Mouse (Mus musculus) stomach, postnatal 0 days (tissue): ENCODE measurements around the gene 1110051M20Rik. TPM values are rescaled to one million over a fixed set of nuclear protein-coding genes. Genes with fewer than 3 reads are reported as not detected.
A peak's percentile ranks its signal among the peaks of the same experiment; 100 is the strongest.

Experiments used
- ATAC-seq: fragments of 200-750 bp; cut with Nextera tagmentation; 2 replicates; pipeline ENCODE4 v1.8.0; 2017; ENCODE audit not compliant: low FRiP score, low TSS enrichment
- DNase-seq: peaks from one replicate; pipeline ENCODE4 v3.0.0-alpha.2; 2016; ENCODE audit warnings: low spot score
- H3K27ac ChIP-seq: fragments of 300-500 bp; sonication (generic); replicated peaks from 2 replicates; pipeline ENCODE4 v1.5.1; 2014; ENCODE audit warnings: mild to moderate bottlenecking, control low read depth
- H3K27me3 ChIP-seq: fragments of 300-500 bp; sonication (generic); 2 replicates; pipeline ENCODE4 v1.6.1; 2014; ENCODE audit warnings: low read length; ENCODE audit not compliant: control insufficient read depth, insufficient read depth
- H3K36me3 ChIP-seq: fragments of 300-500 bp; sonication (generic); 2 replicates; pipeline ENCODE4 v1.6.1; 2014; ENCODE audit warnings: low read length, mixed read lengths; ENCODE audit not compliant: control insufficient read depth, insufficient read depth
- H3K4me1 ChIP-seq: fragments of 300-500 bp; sonication (generic); replicated peaks from 2 replicates; pipeline ENCODE4 v1.6.1; 2014; ENCODE audit warnings: antibody characterized with exemption; ENCODE audit not compliant: control insufficient read depth, insufficient read depth
- H3K4me2 ChIP-seq: fragments of 300-500 bp; sonication (generic); replicated peaks from 2 replicates; pipeline ENCODE4 v1.6.1; 2014; ENCODE audit warnings: low read depth, mild to moderate bottlenecking, control low read depth, moderate library complexity
- H3K4me3 ChIP-seq: fragments of 300-500 bp; sonication (generic); 2 replicates; pipeline ENCODE4 v1.5.1; 2014; ENCODE audit warnings: low read depth, low read length, control low read depth
- H3K9ac ChIP-seq: fragments of 300-500 bp; sonication (generic); 2 replicates; pipeline ENCODE4 v1.6.1; 2014; ENCODE audit warnings: mild to moderate bottlenecking, low read length, control low read depth, mixed read lengths
- H3K9me3 ChIP-seq: fragments of 300-500 bp; sonication (generic); 2 replicates; pipeline ENCODE4 v1.6.1; 2016; ENCODE audit warnings: low read length; ENCODE audit not compliant: control insufficient read depth
- CTCF ChIP-seq: IDR thresholded peaks from 2 replicates; pipeline ENCODE4 v1.5.1; 2016; ENCODE audit warnings: antibody characterized with exemption, low read depth, mild to moderate bottlenecking, moderate library complexity
- EP300 ChIP-seq: optimal IDR thresholded peaks from 2 replicates; pipeline ENCODE3; 2016; ENCODE audit warnings: antibody characterized with exemption
- WGBS: fragments of 180-500 bp; shearing (Covaris S2); extraction: QIAGEN DNeasy Blood & Tissue Kit; methylation state at CpG from one replicate; pipeline ENCODE4 v1.1.7; 2014; 5-methylcytosine and 5-hydroxymethylcytosine counted together
- polyA plus RNA-seq: library from polyadenylated mRNA; unstranded; fragments of >200 nt; fragmentation: Nextera tagmentation; extraction: Ambion mirVana; gene quantifications from 2 replicates; pipeline ENCODE4 v1.2.1, GENCODE M21; 2015

1110051M20Rik gene
- polyA plus RNA-seq, 1 experiment from 2014 or later: 20.3 TPM

- no peaks in the 10 kb centered on the region for H3K36me3 ChIP-seq
- H3K4me3 ChIP-seq: no peak overlapping the region
- DNase-seq: no peak
- no peaks in the 10 kb centered on the region for H3K27me3 ChIP-seq
- no peak for TF ChIP-seq CTCF
- TF ChIP-seq EP300: no peak
- peaks cover 3% of the 10 kb centered on the region; the same call in 1 of the 2 replicates for H3K4me1 ChIP-seq
- no peaks in the 10 kb centered on the region for H3K9me3 ChIP-seq
- no peak overlapping the region for H3K4me2 ChIP-seq
- ATAC-seq: no peak
- 50% methylated on average over 3 of the region's 3 CpGs for WGBS
- H3K9ac ChIP-seq: no peak overlapping the region
- no peak overlapping the region for H3K27ac ChIP-seq
These were observed 135.0 kb downstream of the 1110051M20Rik start for GRCm38 (mm10) chr2:91309546-91309945.

GRCm38 (mm10) chr2:91308680-91309079 is 135.8 kb downstream of the 1110051M20Rik start:
- H3K9ac ChIP-seq: no peak overlapping the region
- DNase-seq (no peak), ATAC-seq (peak; percentile 40; the same call in 1 of the 2 replicates)
- H3K27ac ChIP-seq: no peak overlapping the region
- H3K36me3 ChIP-seq: no peaks in the 10 kb centered on the region
- WGBS: 37% methylated on average over 5 of the region's 5 CpGs
- H3K4me2 ChIP-seq: no peak overlapping the region
- no peaks in the 10 kb centered on the region for H3K9me3 ChIP-seq
- H3K4me3 ChIP-seq: no peak overlapping the region
- H3K4me1 ChIP-seq: peaks cover 3% of the 10 kb centered on the region; the same call in 1 of the 2 replicates
- H3K27me3 ChIP-seq: no peaks in the 10 kb centered on the region
- TF ChIP-seq EP300 (no peak), CTCF (no peak)

DNA sequence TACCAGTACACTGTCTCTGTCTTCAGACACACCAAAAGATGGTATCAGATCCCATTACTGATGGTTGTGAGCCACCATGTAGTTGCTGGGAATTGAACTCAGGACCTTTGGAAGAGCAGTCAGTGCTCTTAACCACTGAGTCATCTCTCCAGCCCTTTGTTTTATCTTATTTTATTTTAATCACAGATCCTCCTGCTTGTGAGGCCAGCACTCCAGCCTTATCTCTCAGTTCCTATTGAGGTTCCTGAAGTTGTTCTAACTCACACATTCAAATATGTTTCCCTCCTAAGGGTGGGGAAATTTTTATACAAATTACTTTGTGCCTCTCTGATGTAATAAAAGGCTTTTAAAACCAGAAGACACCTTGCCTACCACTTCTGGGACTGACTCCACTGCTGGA is 137.9 kb downstream of the 1110051M20Rik start:
- DNase-seq: no peak
- Histone ChIP-seq H3K36me3 (no peaks in the 10 kb centered on the region), H3K4me1 (no peaks in the 10 kb centered on the region), H3K9me3 (no peaks in the 10 kb centered on the region), H3K9ac (no peak overlapping the region), H3K27ac (no peak overlapping the region), H3K27me3 (no peaks in the 10 kb centered on the region), H3K4me3 (no peak overlapping the region), H3K4me2 (no peak overlapping the region)
- no peak for ATAC-seq
- no peak for TF ChIP-seq CTCF

DNA sequence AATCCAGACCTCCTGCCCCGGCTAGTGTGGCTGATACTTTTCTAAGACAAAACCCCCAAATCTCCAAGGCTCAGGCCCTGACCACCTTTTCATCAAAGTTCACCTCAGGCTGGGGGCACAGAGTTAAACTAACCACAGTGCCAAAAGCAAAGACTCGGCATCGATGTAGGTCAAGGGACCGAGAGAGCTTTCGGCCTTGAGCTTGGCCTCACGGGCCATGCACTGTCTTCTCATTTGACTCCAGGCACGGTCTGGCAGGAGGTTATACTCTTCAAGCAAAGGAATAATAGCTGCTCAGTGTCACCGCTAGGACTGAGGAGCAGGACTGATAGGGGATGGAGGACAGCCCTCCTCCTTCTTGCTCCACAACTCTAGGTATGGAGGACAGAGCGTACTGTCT is 138.6 kb downstream of the 1110051M20Rik start:
- H3K9me3 ChIP-seq: no peaks in the 10 kb centered on the region
- no peak overlapping the region for H3K4me2 ChIP-seq
- TF ChIP-seq CTCF (no peak), EP300 (no peak)
- no peaks in the 10 kb centered on the region for H3K4me1 ChIP-seq
- no peak overlapping the region for H3K9ac ChIP-seq
- WGBS: 92% methylated on average over 9 of the region's 9 CpGs
- no peak overlapping the region for H3K4me3 ChIP-seq
- no peak overlapping the region for H3K27ac ChIP-seq
- H3K27me3 ChIP-seq: no peaks in the 10 kb centered on the region
- no peaks in the 10 kb centered on the region for H3K36me3 ChIP-seq
- ATAC-seq (no peak), DNase-seq (no peak)

- no peak overlapping the region for H3K4me2 ChIP-seq
- H3K4me3 ChIP-seq: no peak overlapping the region
- no peaks in the 10 kb centered on the region for H3K4me1 ChIP-seq
- no peak for TF ChIP-seq EP300
- no peak overlapping the region for H3K9ac ChIP-seq
- no peak for ATAC-seq
- no peaks in the 10 kb centered on the region for H3K9me3 ChIP-seq
- no peaks in the 10 kb centered on the region for H3K36me3 ChIP-seq
- no peaks in the 10 kb centered on the region for H3K27me3 ChIP-seq
- WGBS: 59% methylated on average over 3 of the region's 3 CpGs
- DNase-seq: no peak
- H3K27ac ChIP-seq: no peak overlapping the region
These were observed 141.7 kb downstream of the 1110051M20Rik start for GRCm38 (mm10) chr2:91302845-91303244.

DNA sequence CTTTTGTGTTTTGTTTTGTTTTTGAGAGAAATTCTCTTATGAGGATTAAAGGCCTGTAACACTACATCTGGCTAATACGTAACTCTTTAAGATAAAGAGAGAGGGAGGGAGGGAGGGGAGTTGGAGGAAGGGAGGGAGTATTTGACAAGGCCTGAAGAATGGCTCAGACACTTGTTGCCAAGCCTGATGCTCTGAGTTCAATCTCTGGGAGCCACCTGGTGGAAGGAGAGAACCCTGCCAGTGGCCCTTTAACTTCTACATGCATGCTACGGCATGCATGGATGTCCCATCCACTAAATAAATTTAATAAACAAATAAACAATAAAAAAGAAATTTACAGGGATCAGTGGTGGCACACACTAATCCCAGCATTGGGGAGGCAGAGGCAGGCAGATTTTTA is 142.7 kb downstream of the 1110051M20Rik start:
- TF ChIP-seq EP300 (no peak), CTCF (peak; percentile 43)
- Histone ChIP-seq H3K27me3 (no peaks in the 10 kb centered on the region), H3K27ac (no peak overlapping the region), H3K4me1 (no peaks in the 10 kb centered on the region), H3K4me3 (no peak overlapping the region), H3K4me2 (no peak overlapping the region), H3K9ac (no peak overlapping the region), H3K36me3 (no peaks in the 10 kb centered on the region), H3K9me3 (no peaks in the 10 kb centered on the region)
- DNase-seq (no peak), ATAC-seq (no peak)
- 64% methylated on average over 2 of the region's 2 CpGs for WGBS
